Mouse (Mus musculus) liver, embryonic 16.5 days (tissue): ENCODE data around the gene Iqck. TPM values are rescaled to one million over a fixed set of nuclear protein-coding genes. Genes with fewer than 3 reads are reported as not detected.

Experiments
- ATAC-seq: fragments of 200-750 bp; cut with Nextera tagmentation; 2 replicates; pipeline ENCODE4 v1.8.0; 2017; ENCODE audit warnings: low read depth, mild to moderate bottlenecking, moderate number of reproducible peaks, moderate library complexity
- H3K27ac ChIP-seq: fragments of 300-500 bp; sonication (generic); 2 replicates; pipeline ENCODE4 v1.5.1; 2014; ENCODE audit warnings: mild to moderate bottlenecking, low read length
- H3K27me3 ChIP-seq: fragments of 300-500 bp; sonication (generic); 2 replicates; pipeline ENCODE4 v1.6.1; 2014; ENCODE audit warnings: low read depth, low read length, mixed read lengths; ENCODE audit not compliant: control insufficient read depth, insufficient read depth
- H3K36me3 ChIP-seq: fragments of 300-500 bp; sonication (generic); 2 replicates; pipeline ENCODE4 v1.6.1; 2014; ENCODE audit warnings: mild to moderate bottlenecking; ENCODE audit not compliant: control insufficient read depth, insufficient read depth
- H3K4me1 ChIP-seq: fragments of 300-500 bp; sonication (generic); 2 replicates; pipeline ENCODE4 v1.6.1; 2014; ENCODE audit warnings: low read depth, low read length, mixed read lengths; ENCODE audit not compliant: control insufficient read depth
- H3K4me2 ChIP-seq: fragments of 300-500 bp; sonication (generic); 2 replicates; pipeline ENCODE4 v1.6.1; 2014; ENCODE audit warnings: low read depth, low read length, mixed read lengths
- H3K4me3 ChIP-seq: fragments of 300-500 bp; sonication (generic); 2 replicates; pipeline ENCODE4 v1.5.1; 2014; ENCODE audit warnings: low read depth, mild to moderate bottlenecking, low read length
- H3K9ac ChIP-seq: fragments of 300-500 bp; sonication (generic); 2 replicates; pipeline ENCODE4 v1.6.1; 2014; ENCODE audit warnings: low read depth, low read length
- H3K9me3 ChIP-seq: fragments of 300-500 bp; sonication (generic); replicated peaks from 2 replicates; pipeline ENCODE4 v1.6.1; 2016; ENCODE audit warnings: low read length; ENCODE audit not compliant: control insufficient read depth
- WGBS: fragments of 180-500 bp; shearing (Covaris S2); extraction: QIAGEN DNeasy Blood & Tissue Kit; methylation state at CpG from one replicate; pipeline ENCODE4 v1.1.7; 2014; ENCODE audit not compliant: insufficient replicate concordance; 5-methylcytosine and 5-hydroxymethylcytosine counted together
- polyA plus RNA-seq: library from polyadenylated mRNA; unstranded; fragments of >200 nt; fragmentation: Nextera tagmentation; extraction: Ambion mirVana; gene quantifications from 2 replicates; pipeline ENCODE4 v1.2.1, GENCODE M21; 2015

Gene Iqck
- polyA plus RNA-seq, 1 experiment from 2014 or later, result 0.26 TPM

DNA sequence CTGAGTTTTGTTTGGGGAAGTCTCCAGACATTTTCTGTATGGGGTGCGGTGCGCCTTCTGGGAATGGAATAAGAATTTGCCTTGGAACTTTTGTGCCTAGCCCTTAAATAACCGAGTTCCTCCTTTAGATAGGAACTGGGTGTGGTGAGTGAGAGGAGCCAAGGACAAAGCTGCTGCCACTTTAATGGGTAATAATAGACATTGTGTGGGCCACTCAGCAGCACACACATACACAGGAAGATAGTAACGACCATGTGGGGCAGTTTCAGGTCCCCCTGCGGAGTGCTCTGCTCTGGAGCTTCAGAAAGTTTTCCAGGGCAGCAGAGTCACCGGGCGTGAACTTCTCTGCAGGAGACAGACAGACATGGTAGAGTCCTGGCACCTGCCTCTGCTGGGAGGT is 34.2 kb upstream of the Iqck start:
- Histone ChIP-seq H3K27me3 (no peaks in the 10 kb centered on the region), H3K36me3 (peaks cover 4% of the 10 kb centered on the region; the same call in 1 of the 2 replicates), H3K9ac (no peak overlapping the region), H3K4me2 (no peak overlapping the region), H3K27ac (no peak overlapping the region), H3K4me3 (no peak overlapping the region), H3K4me1 (no peaks in the 10 kb centered on the region), H3K9me3 (no peaks in the 10 kb centered on the region)
- ATAC-seq, result no peak
- WGBS, result 54% methylated on average over 7 of the region's 7 CpGs

- ATAC-seq, result no peak
- no peaks in the 10 kb centered on the region for H3K9me3 ChIP-seq
- no peak overlapping the region for H3K9ac ChIP-seq
- WGBS, result 69% methylated on average over 12 of the region's 12 CpGs
- no peak overlapping the region for H3K4me3 ChIP-seq
- no peak overlapping the region for H3K27ac ChIP-seq
- H3K4me1 ChIP-seq, result no peaks in the 10 kb centered on the region
- no peaks in the 10 kb centered on the region for H3K27me3 ChIP-seq
- peaks cover 4% of the 10 kb centered on the region; the same call in 1 of the 2 replicates for H3K36me3 ChIP-seq
- H3K4me2 ChIP-seq, result no peak overlapping the region
Measured at GRCm38 (mm10) chr7:118821887-118822556, 33.5 kb upstream of the Iqck start.

- Histone ChIP-seq H3K36me3 (peaks cover 4% of the 10 kb centered on the region; the same call in 1 of the 2 replicates), H3K4me3 (no peak overlapping the region), H3K4me2 (no peak overlapping the region), H3K27me3 (no peaks in the 10 kb centered on the region), H3K27ac (no peak overlapping the region), H3K4me1 (no peaks in the 10 kb centered on the region; the same call in 1 of the 2 replicates), H3K9ac (no peak overlapping the region), H3K9me3 (no peaks in the 10 kb centered on the region)
- ATAC-seq, result no peak
- 76% methylated on average over 7 of the region's 7 CpGs for WGBS
Measured at GRCm38 (mm10) chr7:118824451-118824850, 31.1 kb upstream of the Iqck start.

DNA sequence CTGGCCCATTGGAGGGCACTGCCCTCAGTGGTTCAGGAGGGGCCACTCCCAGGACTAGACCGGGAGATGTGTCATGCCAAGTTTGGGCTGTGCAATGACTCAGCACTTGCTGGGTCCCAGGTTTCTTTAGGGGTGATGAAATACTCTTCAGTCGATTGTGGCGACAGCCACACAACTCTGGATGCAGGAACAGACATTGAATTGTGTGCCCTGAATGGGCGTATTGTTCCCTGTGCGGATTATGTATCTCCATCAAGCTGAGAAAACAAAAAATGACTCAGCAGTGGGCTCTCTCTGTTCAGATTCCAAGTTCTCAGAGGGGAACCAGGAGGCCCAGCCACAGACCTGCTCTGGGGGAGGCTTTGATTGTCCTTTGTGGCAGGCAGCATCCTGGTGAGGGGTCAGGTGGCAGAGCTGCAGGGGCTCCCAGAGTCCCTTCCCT is 27.6 kb upstream of the Iqck start:
- no peaks in the 10 kb centered on the region; the same call in 1 of the 2 replicates for H3K4me1 ChIP-seq
- H3K4me3 ChIP-seq, result no peak overlapping the region
- H3K9me3 ChIP-seq, result no peaks in the 10 kb centered on the region
- no peak overlapping the region for H3K9ac ChIP-seq
- no peak overlapping the region for H3K4me2 ChIP-seq
- H3K27ac ChIP-seq, result no peak overlapping the region
- ATAC-seq, result peak; percentile 39; the same call in 1 of the 2 replicates
- 61% methylated on average over 5 of the region's 5 CpGs for WGBS
- no peaks in the 10 kb centered on the region for H3K27me3 ChIP-seq
- H3K36me3 ChIP-seq, result peaks cover 4% of the 10 kb centered on the region; the same call in 1 of the 2 replicates

GRCm38 (mm10) chr7:118837901-118838300 is 17.7 kb upstream of the Iqck start:
- 81% methylated on average over 5 of the region's 5 CpGs for WGBS
- H3K27ac ChIP-seq, result no peak overlapping the region
- no peaks in the 10 kb centered on the region for H3K27me3 ChIP-seq
- no peak overlapping the region for H3K9ac ChIP-seq
- no peak for ATAC-seq
- H3K36me3 ChIP-seq, result peaks cover 18% of the 10 kb centered on the region
- H3K4me2 ChIP-seq, result no peak overlapping the region
- H3K4me3 ChIP-seq, result no peak overlapping the region
- no peaks in the 10 kb centered on the region for H3K9me3 ChIP-seq
- H3K4me1 ChIP-seq, result no peaks in the 10 kb centered on the region

- Histone ChIP-seq H3K36me3 (peaks cover 32% of the 10 kb centered on the region), H3K4me2 (no peak overlapping the region), H3K4me3 (no peak overlapping the region), H3K4me1 (no peaks in the 10 kb centered on the region), H3K27me3 (no peaks in the 10 kb centered on the region), H3K9me3 (no peaks in the 10 kb centered on the region), H3K27ac (no peak overlapping the region), H3K9ac (no peak overlapping the region)
- no peak for ATAC-seq
- WGBS, result 72% methylated on average over 8 of the region's 8 CpGs
Measured at GRCm38 (mm10) chr7:118841030-118841745, 14.4 kb upstream of the Iqck start.

GRCm38 (mm10) chr7:118841796-118842195 is 13.8 kb upstream of the Iqck start:
- Histone ChIP-seq H3K4me2 (no peak overlapping the region), H3K9ac (no peak overlapping the region), H3K27me3 (no peaks in the 10 kb centered on the region), H3K36me3 (peaks cover 35% of the 10 kb centered on the region), H3K27ac (no peak overlapping the region), H3K4me1 (no peaks in the 10 kb centered on the region), H3K4me3 (no peak overlapping the region), H3K9me3 (no peaks in the 10 kb centered on the region)
- 32% methylated on average over 1 of the region's 1 CpGs for WGBS
- no peak for ATAC-seq

- Histone ChIP-seq H3K27ac (no peak overlapping the region), H3K4me1 (no peaks in the 10 kb centered on the region), H3K9me3 (no peaks in the 10 kb centered on the region), H3K9ac (no peak overlapping the region), H3K27me3 (no peaks in the 10 kb centered on the region), H3K4me3 (no peak overlapping the region), H3K36me3 (peaks cover 36% of the 10 kb centered on the region), H3K4me2 (no peak overlapping the region)
- WGBS, result 67% methylated on average over 4 of the region's 4 CpGs
- ATAC-seq, result no peak
Measured at GRCm38 (mm10) chr7:118842938-118843337, 12.6 kb upstream of the Iqck start.

- no peak overlapping the region for H3K27ac ChIP-seq
Measured at GRCm38 (mm10) chr7:118845141-118845540, 10.4 kb upstream of the Iqck start.

More at GRCm38 (mm10) chr7:118845141-118845540, 10.4 kb upstream of the Iqck start:
- ATAC-seq, result peak; percentile 37; the same call in 1 of the 2 replicates
- WGBS, result 53% methylated on average over 5 of the region's 5 CpGs
- Histone ChIP-seq H3K4me2 (no peak overlapping the region), H3K27me3 (no peaks in the 10 kb centered on the region), H3K4me1 (peaks cover 4% of the 10 kb centered on the region), H3K9ac (no peak overlapping the region), H3K36me3 (peaks cover 35% of the 10 kb centered on the region), H3K4me3 (no peak overlapping the region), H3K9me3 (no peaks in the 10 kb centered on the region)
